Mouse (Mus musculus) intestine, embryonic 15.5 days (tissue): ENCODE data around the gene Tuba4a. TPM values are rescaled to one million over a fixed set of nuclear protein-coding genes. Genes with fewer than 3 reads are reported as not detected.

ENCODE experiments used
- ATAC-seq: fragments of 200-750 bp; cut with Nextera tagmentation; 2 replicates; pipeline ENCODE4 v1.8.0; 2017; ENCODE audit warnings: moderate TSS enrichment, moderate library complexity
- H3K27ac ChIP-seq: fragments of 300-500 bp; sonication (generic); 2 replicates; pipeline ENCODE4 v1.5.1; 2015; ENCODE audit warnings: mild to moderate bottlenecking, inconsistent platforms
- H3K27me3 ChIP-seq: fragments of 300-500 bp; sonication (generic); replicated peaks from 2 replicates; pipeline ENCODE4 v1.6.1; 2015; ENCODE audit warnings: inconsistent platforms
- H3K36me3 ChIP-seq: fragments of 300-500 bp; sonication (generic); 2 replicates; pipeline ENCODE4 v1.6.1; 2015; ENCODE audit warnings: inconsistent platforms
- H3K4me1 ChIP-seq: fragments of 300-500 bp; sonication (generic); replicated peaks from 2 replicates; pipeline ENCODE4 v1.6.1; 2015; ENCODE audit warnings: inconsistent platforms
- H3K4me2 ChIP-seq: fragments of 300-500 bp; sonication (generic); replicated peaks from 2 replicates; pipeline ENCODE4 v1.6.1; 2015; ENCODE audit warnings: mild to moderate bottlenecking, inconsistent platforms
- H3K4me3 ChIP-seq: fragments of 300-500 bp; sonication (generic); replicated peaks from 2 replicates; pipeline ENCODE4 v1.5.1; 2015; ENCODE audit warnings: inconsistent platforms
- H3K9ac ChIP-seq: fragments of 300-500 bp; sonication (generic); 2 replicates; pipeline ENCODE4 v1.6.1; 2015; ENCODE audit warnings: inconsistent platforms
- H3K9me3 ChIP-seq: fragments of 300-500 bp; sonication (generic); 2 replicates; pipeline ENCODE4 v1.6.1; 2016; ENCODE audit warnings: inconsistent platforms
- WGBS: fragments of 180-500 bp; shearing (Covaris S2); methylation state at CpG from one replicate; pipeline ENCODE4 v1.1.7; 2015; 5-methylcytosine and 5-hydroxymethylcytosine counted together
- polyA plus RNA-seq: library from polyadenylated mRNA; unstranded; fragments of >200 nt; fragmentation: Nextera tagmentation; extraction: Ambion mirVana; gene quantifications from 2 replicates; pipeline ENCODE4 v1.2.1, GENCODE M21; 2015

Gene Tuba4a
- polyA plus RNA-seq, 1 experiment from 2014 or later = 122 TPM

DNA sequence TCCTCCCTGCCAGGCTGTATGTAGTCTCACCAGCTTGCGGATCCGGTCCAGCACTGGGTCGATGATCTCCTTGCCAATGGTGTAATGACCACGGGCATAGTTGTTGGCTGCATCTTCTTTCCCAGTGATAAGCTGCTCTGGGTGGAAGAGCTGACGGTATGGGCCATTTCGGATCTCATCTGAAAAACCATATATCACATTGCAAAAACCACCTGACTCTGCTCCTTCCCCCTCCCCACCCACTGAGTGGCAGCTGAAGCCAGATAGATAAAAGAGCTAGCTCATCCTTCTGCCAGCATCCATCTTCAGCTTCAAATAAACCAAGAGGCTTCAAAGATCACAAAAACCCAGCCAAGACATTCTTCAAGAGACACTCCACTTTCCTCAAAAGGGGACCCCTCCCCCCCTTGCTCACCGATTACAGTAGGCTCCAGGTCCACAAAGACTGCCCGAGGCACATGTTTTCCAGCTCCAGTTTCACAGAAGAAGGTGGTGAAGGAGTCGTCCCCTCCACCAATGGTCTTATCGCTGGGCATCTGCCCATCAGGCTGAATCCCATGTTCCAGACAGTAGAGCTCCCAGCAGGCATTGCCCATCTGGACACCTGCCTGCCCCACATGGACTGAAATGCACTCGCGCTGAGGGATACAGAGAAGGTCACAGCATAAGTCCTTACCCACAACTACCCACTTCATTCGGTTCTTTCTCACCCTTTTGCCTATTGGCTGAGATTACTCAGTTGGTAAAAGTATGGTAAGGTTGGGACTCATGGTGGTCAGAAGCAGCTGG lies 2.7 kb downstream of the Tuba4a start:
- Histone ChIP-seq H3K9ac (no peak overlapping the region), H3K36me3 (peaks cover 12% of the 10 kb centered on the region; the same call in 1 of the 2 replicates), H3K4me1 (peaks cover 38% of the 10 kb centered on the region), H3K4me2 (peak overlapping the region; percentile 99), H3K4me3 (0 out of 2 replicates have a peak overlapping the region, but pooled peaks have one; percentile 54), H3K27me3 (peaks cover 27% of the 10 kb centered on the region), H3K27ac (no peak overlapping the region), H3K9me3 (no peaks in the 10 kb centered on the region)
- 72% methylated on average over 13 of the region's 13 CpGs for WGBS
- no peak for ATAC-seq

DNA sequence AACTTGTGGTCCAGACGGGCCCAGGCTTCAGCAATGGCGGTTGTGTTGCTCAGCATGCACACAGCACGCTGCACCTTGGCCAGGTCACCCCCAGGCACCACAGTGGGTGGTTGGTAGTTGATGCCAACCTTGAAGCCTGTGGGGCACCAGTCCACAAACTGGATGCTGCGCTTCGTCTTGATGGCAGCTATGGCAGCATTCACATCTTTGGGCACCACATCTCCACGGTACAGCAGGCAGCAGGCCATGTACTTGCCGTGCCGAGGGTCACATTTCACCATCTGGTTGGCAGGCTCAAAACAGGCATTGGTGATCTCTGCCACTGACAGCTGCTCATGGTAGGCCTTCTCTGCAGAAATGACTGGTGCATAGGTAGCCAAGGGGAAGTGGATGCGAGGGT lies 3.9 kb downstream of the Tuba4a start:
- Histone ChIP-seq H3K4me1 (peaks cover 44% of the 10 kb centered on the region), H3K27ac (no peak overlapping the region), H3K9ac (no peak overlapping the region), H3K27me3 (peaks cover 18% of the 10 kb centered on the region), H3K9me3 (no peaks in the 10 kb centered on the region), H3K4me3 (no peak overlapping the region), H3K4me2 (no peak overlapping the region), H3K36me3 (peaks cover 12% of the 10 kb centered on the region; the same call in 1 of the 2 replicates)
- no peak for ATAC-seq
- WGBS = 93% methylated on average over 9 of the region's 9 CpGs

DNA sequence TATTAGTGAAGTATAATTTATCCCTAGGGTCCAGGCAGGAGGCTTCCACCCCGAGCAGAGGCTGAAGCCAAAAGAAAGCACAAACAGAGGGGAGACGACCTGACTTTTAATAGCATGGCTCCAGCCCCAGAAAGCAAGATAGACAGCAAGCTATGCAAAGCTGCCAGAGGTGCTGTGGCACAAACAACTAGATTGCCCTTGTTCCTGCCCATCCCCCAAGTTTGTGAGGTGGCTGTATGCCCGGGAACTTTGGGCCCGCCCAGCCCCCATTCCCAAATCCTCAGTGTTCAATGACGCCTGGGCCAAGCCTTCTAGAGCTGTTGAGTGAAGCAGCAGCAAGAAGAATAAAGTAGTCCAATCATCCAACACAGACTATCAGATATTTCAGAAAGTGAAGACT lies 4.8 kb downstream of the Tuba4a start:
- Histone ChIP-seq H3K4me1 (peaks cover 48% of the 10 kb centered on the region), H3K27me3 (peaks cover 13% of the 10 kb centered on the region), H3K4me2 (peak overlapping the region; percentile 36), H3K9me3 (no peaks in the 10 kb centered on the region), H3K36me3 (peaks cover 12% of the 10 kb centered on the region; the same call in 1 of the 2 replicates), H3K27ac (peak overlapping the region; percentile 66), H3K9ac (no peak overlapping the region), H3K4me3 (no peak overlapping the region)
- no peak for ATAC-seq
- 61% methylated on average over 5 of the region's 5 CpGs for WGBS

DNA sequence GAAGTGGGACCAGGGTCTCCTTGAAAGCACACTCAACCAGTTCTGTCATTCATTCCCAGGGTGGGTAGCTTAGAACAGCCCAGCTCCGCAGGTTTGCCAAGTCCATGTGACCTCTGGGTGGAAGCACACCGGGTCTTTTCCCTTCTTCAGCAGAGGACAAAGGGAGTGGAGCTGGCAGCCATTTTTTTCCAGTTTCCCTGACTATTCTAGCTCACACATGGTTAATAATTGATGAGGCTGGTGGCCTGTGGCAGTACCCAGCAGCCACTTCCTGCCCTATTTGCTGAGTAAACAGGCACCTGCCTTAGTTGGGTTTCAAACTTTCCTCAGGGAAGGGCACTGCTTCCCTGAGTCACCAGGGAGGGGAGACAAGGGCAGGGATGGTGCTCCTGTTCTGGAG lies 5.2 kb downstream of the Tuba4a start:
- peaks cover 12% of the 10 kb centered on the region; the same call in 1 of the 2 replicates for H3K36me3 ChIP-seq
- H3K9ac ChIP-seq = peak overlapping the region; percentile 27; the same call in 1 of the 2 replicates
- WGBS = 47% methylated on average over 2 of the region's 2 CpGs
- H3K9me3 ChIP-seq = no peaks in the 10 kb centered on the region
- ATAC-seq = peak; percentile 49
- H3K4me3 ChIP-seq = no peak overlapping the region
- peaks cover 9% of the 10 kb centered on the region for H3K27me3 ChIP-seq
- peaks cover 43% of the 10 kb centered on the region for H3K4me1 ChIP-seq
- H3K4me2 ChIP-seq = peak overlapping the region; percentile 36
- H3K27ac ChIP-seq = peak overlapping the region; percentile 82

DNA sequence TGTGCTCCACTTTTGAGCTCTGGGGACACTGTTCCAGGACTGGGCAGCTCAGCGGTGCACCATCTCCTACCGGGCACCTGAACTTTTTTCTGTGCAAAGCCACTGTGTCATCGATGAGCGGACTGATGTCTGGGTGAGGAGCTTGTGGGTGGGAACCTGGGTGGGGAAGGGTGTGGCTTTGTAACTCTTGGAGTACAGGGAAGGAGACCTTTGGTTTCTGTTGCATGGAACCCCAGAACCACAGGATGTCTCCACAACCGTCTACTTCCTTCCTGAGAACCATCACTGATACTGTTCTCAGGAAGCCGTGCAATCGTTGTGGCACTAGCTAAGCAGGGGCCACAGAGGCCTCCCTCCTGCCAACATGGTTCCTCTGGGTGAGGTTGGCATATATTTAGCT lies 6.6 kb downstream of the Tuba4a start:
- H3K36me3 ChIP-seq = peaks cover 12% of the 10 kb centered on the region; the same call in 1 of the 2 replicates
- no peak overlapping the region for H3K9ac ChIP-seq
- peak overlapping the region; percentile 20; the same call in 1 of the 2 replicates for H3K4me2 ChIP-seq
- ATAC-seq = no peak
- H3K4me1 ChIP-seq = peaks cover 37% of the 10 kb centered on the region
- H3K4me3 ChIP-seq = no peak overlapping the region
- WGBS = 78% methylated on average over 7 of the region's 7 CpGs
- no peaks in the 10 kb centered on the region; the same call in 1 of the 2 replicates for H3K27me3 ChIP-seq
- no peak overlapping the region for H3K27ac ChIP-seq
- no peaks in the 10 kb centered on the region for H3K9me3 ChIP-seq

DNA sequence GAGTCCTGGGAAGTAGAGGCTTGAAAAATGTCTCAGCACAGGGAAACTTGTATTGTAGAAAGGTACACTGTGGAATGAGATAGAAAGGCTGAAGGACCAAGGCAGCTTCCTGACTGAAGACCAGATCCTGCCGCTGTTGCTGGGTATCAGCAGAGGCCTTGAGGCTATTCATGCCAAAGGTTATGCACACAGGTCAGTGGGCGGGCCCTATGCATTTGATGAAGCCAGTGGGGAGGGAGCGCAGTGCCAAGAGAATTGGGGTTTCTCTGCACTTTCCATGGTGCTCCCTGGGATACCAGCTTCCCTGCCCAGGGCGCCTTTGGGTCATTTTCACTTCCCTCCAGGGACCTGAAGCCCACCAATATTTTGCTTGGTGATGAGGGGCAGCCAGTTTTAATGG lies 7.1 kb downstream of the Tuba4a start:
- Histone ChIP-seq H3K36me3 (peaks cover 12% of the 10 kb centered on the region; the same call in 1 of the 2 replicates), H3K9me3 (no peaks in the 10 kb centered on the region), H3K27ac (no peak overlapping the region), H3K27me3 (no peaks in the 10 kb centered on the region; the same call in 1 of the 2 replicates), H3K4me3 (no peak overlapping the region), H3K4me2 (peak overlapping the region; percentile 20; the same call in 1 of the 2 replicates), H3K4me1 (peaks cover 37% of the 10 kb centered on the region), H3K9ac (no peak overlapping the region)
- WGBS = 73% methylated on average over 4 of the region's 4 CpGs
- ATAC-seq = no peak

DNA sequence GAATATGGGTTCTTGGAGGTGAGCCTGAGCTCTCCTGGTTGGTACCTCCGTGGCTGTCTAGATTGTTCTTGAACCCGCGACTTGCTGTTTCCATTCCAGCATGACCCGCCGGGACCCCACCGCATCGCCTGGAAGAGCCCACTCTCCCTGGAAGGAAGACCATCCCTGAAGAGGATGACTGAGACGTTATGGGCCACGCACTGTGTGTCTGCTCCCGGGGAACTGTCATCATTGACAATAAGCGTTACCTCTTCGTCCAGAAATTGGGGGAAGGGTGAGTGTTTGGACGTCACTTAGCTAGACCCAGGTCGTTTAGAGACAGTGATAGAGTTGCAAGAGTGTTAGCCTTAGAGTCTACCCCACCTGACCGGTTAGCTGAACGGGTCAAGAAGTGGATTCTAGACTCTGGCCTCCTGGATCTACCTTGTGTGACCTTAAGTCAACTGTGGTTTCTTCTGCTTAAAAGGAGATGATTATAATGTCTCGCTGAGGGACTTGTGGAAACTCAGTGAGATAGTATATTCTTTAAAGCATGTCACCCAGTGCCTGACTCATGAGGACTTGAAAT lies 8.4 kb downstream of the Tuba4a start:
- Histone ChIP-seq H3K27me3 (no peaks in the 10 kb centered on the region), H3K4me1 (peaks cover 35% of the 10 kb centered on the region), H3K9me3 (no peaks in the 10 kb centered on the region), H3K4me3 (peak overlapping the region; percentile 86), H3K36me3 (peaks cover 12% of the 10 kb centered on the region; the same call in 1 of the 2 replicates), H3K27ac (peak overlapping the region; percentile 63), H3K4me2 (peak overlapping the region; percentile 85), H3K9ac (peak overlapping the region; percentile 94)
- no peak for ATAC-seq
- 11% methylated on average over 17 of the region's 17 CpGs for WGBS

DNA sequence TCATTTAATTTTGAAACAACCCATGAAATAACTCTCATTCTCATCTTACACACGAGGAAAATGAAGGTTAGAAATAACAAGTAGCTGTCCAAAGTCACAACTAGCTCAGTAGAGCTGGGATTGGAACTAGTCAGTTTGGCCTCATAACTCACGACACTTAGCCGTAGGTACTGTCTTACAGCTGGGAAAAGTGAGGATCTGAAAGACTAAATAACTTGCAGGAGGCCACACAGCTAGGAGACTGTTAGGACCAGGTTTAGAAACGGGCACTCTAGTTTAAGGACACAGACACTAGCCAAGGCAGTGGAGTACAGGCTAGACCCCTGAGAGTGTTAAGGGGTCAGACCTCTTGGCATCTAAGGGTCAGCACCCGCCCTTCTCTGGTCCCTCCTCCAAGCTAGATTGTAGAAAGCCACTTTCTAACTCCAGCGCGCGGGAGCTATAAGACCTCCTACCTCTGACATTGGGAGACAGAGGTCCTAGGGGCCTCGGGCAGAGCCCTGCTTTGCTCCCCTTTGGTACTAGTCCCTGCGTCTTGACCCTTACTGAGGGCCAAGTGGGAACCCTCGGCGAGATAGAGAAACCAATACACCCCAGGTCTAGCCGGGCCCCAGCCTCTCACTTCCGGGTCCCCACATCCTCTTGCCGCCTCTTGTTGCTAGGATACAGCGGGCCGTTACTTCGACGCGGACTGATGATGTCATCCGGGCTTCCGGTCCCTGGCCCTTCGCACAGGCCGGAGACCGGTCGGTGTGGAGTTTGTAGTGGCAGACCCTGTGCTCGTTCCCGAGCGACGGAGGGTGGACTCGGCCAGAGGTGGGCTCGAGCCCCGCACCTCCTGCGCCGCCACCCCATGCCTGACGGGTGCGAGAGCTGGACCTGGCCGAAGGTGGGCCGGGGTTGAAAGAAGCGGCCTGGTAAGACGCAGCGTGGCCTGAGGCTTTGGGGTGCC lies 9.3 kb downstream of the Tuba4a start, which contains the start of the genes Glb1l and Stk16:
TSS of gene Glb1l (minus strand) at position 678 of the 952 bp plus-strand sequence.
TSS of gene Stk16 (plus strand) at position 703 of the 952 bp plus-strand sequence.
- 6% methylated on average over 42 of the region's 42 CpGs for WGBS
- Histone ChIP-seq H3K9me3 (no peaks in the 10 kb centered on the region), H3K27me3 (no peaks in the 10 kb centered on the region), H3K36me3 (peaks cover 7% of the 10 kb centered on the region; the same call in 1 of the 2 replicates), H3K9ac (peak within 1 kb of the TSS; percentile 94), H3K4me2 (peak within 1 kb of the TSS; percentile 85), H3K4me3 (peak within 1 kb of the TSS; percentile 86), H3K27ac (peak within 1 kb of the TSS; percentile 63), H3K4me1 (peaks cover 35% of the 10 kb centered on the region)
- ATAC-seq = peak; percentile 91

DNA sequence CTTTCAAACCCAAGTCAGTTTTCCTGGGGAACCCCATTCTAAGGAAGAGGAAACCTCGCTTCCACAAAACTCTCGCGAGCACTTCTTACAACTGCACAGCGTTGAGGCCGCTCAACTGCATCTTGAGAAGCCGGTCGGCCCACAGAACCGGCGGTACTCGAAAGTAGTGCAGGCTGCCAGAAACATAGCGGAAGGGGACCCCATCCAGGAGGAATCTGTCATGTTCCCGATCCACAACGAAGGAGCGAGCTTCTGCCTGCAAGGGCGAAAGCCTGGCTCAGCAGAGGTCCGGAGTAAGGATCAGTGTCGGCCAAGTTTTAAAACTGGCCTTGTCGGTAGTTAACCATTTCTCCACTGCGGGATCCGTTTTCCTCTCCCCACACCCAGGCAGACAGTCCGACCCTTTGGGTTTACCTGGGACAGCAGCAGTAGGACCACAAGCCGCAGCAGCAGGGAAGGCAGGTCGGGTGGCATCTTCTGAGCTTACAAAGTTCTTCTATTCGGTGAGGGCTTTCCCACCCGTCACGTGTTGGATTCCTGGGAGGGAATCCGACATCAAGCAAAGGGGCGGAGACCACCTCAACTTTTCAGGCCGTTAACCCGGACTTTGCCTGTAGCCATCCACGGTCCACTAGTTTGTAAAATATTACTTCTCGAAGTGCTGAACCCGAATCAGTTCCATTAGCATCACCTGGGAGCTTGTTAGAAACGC lies 10.5 kb downstream of the Tuba4a start:
- no peaks in the 10 kb centered on the region for H3K27me3 ChIP-seq
- H3K9me3 ChIP-seq = no peaks in the 10 kb centered on the region
- H3K4me1 ChIP-seq = peaks cover 29% of the 10 kb centered on the region
- 8% methylated on average over 34 of the region's 34 CpGs for WGBS
- ATAC-seq = no peak
- H3K4me2 ChIP-seq = peak overlapping the region; percentile 65
- H3K4me3 ChIP-seq = peak overlapping the region; percentile 35
- peaks cover 6% of the 10 kb centered on the region; the same call in 1 of the 2 replicates for H3K36me3 ChIP-seq
- H3K9ac ChIP-seq = peak overlapping the region; percentile 52
- no peak overlapping the region for H3K27ac ChIP-seq

DNA sequence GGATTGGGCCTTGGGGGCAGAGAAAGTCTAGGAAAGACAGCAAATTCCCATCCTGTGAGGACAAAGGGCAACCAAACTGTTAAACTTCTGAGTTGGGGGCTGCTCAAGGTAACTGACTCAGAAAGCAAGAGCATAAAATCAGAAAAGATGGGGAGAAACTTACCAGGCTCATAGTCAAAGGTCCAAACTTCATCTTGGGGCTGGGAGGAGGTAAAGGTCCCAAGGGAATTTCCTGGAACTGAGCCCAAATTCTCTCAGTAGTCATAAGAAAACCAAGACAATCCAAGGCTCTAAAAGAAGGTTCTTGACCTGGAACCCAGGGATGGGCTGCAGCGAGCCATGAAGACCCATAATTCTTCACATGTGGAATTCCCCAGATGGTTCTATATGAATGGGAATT lies 18.4 kb downstream of the Tuba4a start:
- ATAC-seq = no peak
- Histone ChIP-seq H3K9me3 (no peaks in the 10 kb centered on the region), H3K27ac (no peak overlapping the region), H3K4me3 (no peak overlapping the region), H3K4me2 (no peak overlapping the region), H3K4me1 (no peaks in the 10 kb centered on the region), H3K9ac (no peak overlapping the region), H3K27me3 (no peaks in the 10 kb centered on the region), H3K36me3 (peaks cover 35% of the 10 kb centered on the region)
- WGBS = 86% methylated on average over 1 of the region's 1 CpGs

DNA sequence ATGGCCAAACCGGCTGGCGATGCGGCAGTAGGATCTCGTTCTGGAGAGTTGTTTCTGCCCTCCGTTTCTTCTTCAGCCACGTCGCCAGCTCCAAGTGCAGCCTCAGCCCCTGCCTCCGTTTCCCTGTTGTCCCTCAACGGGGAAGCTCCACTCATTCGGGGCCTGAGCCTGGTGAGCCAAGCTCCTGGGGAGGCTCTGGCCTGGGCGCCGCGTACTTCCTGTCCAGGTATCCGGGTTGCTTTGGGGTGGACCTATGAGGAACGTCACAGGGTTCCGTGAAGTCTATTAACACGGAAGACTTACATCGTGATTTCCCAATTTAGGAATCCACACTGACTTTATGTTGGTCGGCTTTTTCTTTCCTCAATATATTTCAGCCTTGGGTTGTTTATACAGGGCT lies 27.2 kb downstream of the Tuba4a start:
- H3K9ac ChIP-seq = peak overlapping the region; percentile 74
- peak overlapping the region; percentile 84 for H3K4me2 ChIP-seq
- H3K9me3 ChIP-seq = no peaks in the 10 kb centered on the region
- H3K36me3 ChIP-seq = peaks cover 19% of the 10 kb centered on the region
- H3K27me3 ChIP-seq = no peaks in the 10 kb centered on the region
- peak overlapping the region; percentile 77 for H3K4me3 ChIP-seq
- under 1% methylated on average over 19 of the region's 19 CpGs for WGBS
- H3K4me1 ChIP-seq = peaks cover 12% of the 10 kb centered on the region; the same call in 1 of the 2 replicates
- peak overlapping the region; percentile 90 for H3K27ac ChIP-seq
- peak; percentile 76 for ATAC-seq
